Mouse (Mus musculus): ENCODE data around the gene Adora2b. TPM values are rescaled to one million over a fixed set of nuclear protein-coding genes. Genes with fewer than 3 reads are reported as not detected.

The Adora2b gene
- total RNA-seq, 4 experiments from 2014 or later, result 6.2 to 9.5 (median 8.5) TPM

Other genes starting within 250 kb of the Adora2b start
- gene Zswim7, start 32.4 kb downstream of the Adora2b start, total RNA-seq (2022), result 10 to 100 TPM; 12.3 to 16.6 (median 14.7) TPM
- 10 to 100 TPM; 82.1 to 95.0 (median 89.8) TPM for gene Ttc19, start 32.5 kb downstream of the Adora2b start, total RNA-seq (2022)
- 1 to 10 TPM; 5.8 to 8.3 (median 6.9) TPM for gene Pigl, start 209.5 kb downstream of the Adora2b start, total RNA-seq (2022)
- gene Ncor1, start 209.6 kb downstream of the Adora2b start, total RNA-seq (2022), result 100 to 1,000 TPM; 269 to 325 (median 294) TPM

Data from layer of hippocampus, adult 8-10 months (tissue).